Mouse (Mus musculus) lung, adult 2 months (tissue): ENCODE data around the gene Prkce.

Experiments
- CTCF ChIP-seq: fragments of 200-500 bp; IDR thresholded peaks from 2 replicates; pipeline ENCODE4 v1.5.1; 2011; ENCODE audit warnings: mild to moderate bottlenecking, low read length, control low read depth; ENCODE audit not compliant: insufficient read depth
- POLR2A ChIP-seq: fragments of 200-500 bp; IDR thresholded peaks from 2 replicates; pipeline ENCODE4 v1.6.1; 2011; ENCODE audit warnings: low read depth, mild to moderate bottlenecking, control low read depth, low read length, borderline replicate concordance; ENCODE audit errors: extremely low read depth

DNA sequence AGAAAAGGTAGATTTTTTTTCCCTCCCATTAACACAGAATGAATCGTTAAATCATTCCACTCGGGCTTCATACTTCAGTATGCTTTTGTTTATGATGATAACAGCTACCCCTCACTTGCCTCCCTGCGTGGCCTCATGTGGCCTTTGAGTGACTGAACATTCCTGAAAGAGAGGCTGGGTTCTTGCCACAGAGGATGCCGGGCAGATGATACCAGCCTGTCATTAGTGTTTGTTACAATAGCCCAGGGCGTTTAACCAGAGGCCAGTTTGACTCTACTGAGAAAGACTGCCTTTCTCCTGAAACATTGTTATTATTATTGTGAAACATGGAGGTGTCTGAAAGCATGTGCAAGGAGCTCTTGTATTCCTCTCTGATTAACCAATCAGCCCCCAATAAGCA lies 444.2 kb downstream of the Prkce start:
- no peak for TF ChIP-seq CTCF
- TF ChIP-seq POLR2A = no peak
